Mouse (Mus musculus) frontal cortex, postnatal 10 days (tissue): Measurements from ENCODE around the gene Sox3.

Experiments used
- DNase-seq, 2 experiments: peaks; one replicate each; pipeline ENCODE4 v3.0.0; 2022; ENCODE audit warnings: low spot score in 2 of 2, mixed read lengths in 1 of 2

The Sox3 gene

GRCm38 (mm10) chrX:60892801-60893681, at the start of gene Sox3:
TSS of gene Sox3 (minus strand) at chrX:60893430.
- DNase-seq: peak in 1 of 2 experiments; percentile 15

GRCm38 (mm10) chrX:60940225-60940624, 47.0 kb upstream of the Sox3 start:
- DNase-seq: no peak

DNA sequence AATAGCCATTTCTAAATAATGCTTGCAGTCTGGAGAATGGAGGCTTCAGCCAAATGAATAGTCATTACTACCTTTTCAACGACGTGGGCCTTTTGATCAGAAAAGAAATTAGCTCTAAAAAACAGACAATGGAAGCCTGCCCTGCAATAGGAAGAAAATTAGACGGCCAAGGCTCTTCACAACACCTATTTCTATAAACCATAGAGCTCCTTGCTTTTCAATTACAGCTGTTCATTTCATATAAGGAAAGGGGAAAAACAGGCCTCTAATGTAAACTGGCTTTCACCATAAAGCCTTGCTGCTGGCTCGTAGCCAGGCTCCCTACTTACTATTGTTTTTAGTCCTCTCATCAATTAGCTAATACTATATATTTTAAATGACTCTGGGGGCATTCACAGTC, 6.3 kb upstream of the Sox3 start:
- no peak for DNase-seq

GRCm38 (mm10) chrX:60898641-60899040, 5.4 kb upstream of the Sox3 start:
- no peak for DNase-seq

DNA sequence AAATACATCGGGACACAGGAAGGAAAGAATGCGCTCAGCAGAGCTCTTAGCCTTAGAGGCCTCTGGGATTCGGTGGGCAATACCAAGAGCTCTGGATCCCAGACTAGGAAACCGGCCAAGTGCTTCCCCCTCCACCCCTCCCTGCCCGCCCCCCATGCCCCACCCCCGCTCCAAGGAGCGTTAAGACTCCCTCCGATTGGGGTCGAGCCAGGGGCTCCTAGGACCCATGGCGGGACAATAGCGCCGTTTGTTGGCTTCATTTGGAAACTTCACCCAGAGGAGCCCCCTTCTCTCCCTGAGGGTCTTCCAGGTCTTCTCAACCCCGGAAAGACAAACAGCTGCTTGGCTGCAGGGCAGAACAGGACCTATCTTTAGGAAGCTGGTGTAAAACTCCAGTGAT, 3.1 kb upstream of the Sox3 start:
- DNase-seq: no peak

- no peak for DNase-seq
Measured at GRCm38 (mm10) chrX:60895416-60895815, 2.2 kb upstream of the Sox3 start.

DNA sequence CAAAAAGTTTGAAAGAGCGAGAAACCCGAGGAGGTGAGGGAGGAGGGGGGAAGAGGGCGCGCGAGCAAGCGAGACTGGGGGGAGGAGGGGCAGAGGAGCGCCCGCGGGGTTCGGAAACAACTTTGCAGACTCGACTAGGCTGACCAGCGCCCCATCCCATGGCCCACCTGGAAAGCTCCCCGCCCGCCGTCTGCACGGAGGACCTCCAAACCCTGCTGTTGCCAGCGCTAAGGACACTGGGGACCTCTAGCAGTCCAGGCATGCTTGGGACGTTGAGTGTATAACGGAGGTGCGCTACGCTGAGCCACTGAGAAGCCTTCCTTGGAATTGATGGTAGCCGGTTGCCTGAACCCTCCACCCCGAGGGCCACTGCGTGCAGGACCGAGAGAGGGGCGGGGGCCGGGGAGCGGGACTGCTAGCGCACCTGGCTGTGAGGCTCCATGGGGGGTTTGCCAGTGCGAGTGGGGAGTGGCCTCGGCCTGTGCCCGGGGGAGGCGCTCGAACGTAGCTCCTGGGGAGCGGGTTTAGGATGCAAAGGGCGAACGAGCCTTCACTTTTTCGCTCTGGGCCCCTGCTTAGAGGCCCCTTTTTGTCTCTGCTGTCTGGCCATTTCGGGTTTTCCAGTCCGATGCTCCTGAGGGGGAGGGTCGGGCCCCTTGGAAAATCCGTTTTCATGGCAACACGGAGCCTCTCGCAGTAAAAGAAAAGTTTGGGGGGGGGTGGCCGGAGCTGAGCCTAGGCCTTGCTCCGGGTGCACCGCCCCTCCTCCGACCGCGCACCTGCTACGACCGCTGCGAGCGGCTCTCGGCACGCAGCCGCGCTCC, 702 bp upstream of the Sox3 start:
- no peak for DNase-seq

DNA sequence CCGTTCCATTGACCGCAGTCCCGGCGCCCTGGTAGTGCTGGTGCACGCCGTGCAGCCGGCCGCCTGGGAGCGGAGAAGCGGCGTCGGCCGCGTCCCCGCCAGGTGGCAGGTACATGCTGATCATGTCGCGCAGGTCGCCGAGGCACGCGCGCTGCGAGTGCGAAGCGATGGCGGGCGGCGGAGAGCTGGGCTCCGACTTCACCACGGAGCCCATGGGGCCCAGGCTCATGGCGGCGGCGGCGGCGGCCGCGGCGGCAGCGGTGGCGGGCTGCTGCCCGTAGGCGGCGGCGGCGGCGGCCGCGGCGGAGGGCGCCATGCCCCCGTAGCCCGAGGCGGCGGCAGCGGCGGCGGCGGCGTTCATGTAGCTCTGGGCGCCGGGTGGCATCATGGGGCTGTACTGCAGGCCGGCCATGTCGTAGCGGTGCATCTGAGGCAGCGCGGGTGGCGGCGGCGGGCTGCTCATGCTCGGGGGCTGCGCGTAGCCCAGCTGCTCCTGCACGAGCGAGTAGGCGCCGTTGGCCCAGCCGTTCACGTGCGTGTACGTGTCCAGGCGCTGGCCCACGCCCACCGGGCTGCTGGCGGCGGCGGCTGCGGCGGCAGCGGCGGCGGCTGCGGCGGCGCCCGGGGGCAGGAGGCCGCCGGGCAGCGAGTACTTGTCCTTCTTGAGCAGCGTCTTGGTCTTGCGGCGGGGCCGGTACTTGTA, 981 bp downstream of the Sox3 start:
- peak in 1 of 2 experiments; percentile 26 for DNase-seq

GRCm38 (mm10) chrX:60891329-60892095, 1.7 kb downstream of the Sox3 start:
- DNase-seq: no peak

GRCm38 (mm10) chrX:60890651-60891050, 2.6 kb downstream of the Sox3 start:
- no peak for DNase-seq

DNA sequence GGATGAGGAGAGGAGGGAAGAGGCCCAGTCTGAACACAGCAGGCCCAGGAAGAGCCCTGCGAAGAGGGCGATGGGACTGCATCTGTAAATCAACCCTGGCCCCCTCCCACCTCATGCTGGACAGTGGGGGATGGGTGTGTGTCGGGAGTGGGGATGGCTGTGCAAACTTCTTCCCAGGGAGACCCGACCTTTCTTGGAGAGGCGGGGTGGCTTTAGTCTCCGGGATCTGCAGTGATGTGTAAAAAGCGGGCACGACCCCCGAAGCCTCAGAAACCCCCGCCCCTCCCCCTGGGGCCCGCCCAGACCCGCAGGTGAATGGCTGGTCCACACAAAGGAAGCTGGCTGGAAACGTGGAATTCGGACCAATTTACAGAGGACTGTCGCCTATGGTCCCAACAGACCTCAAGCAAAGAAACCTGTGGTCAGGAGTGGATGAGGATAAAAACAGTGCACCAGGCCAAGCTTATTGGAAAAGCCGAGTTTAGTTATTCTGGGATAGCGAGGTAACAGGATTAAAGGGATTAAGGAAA, 3.2 kb downstream of the Sox3 start:
- DNase-seq: no peak
